Mouse (Mus musculus): ENCODE measurements at regions not wholly inside any gene's neighbourhood (a gene's known extent, or its start where the extent isn't known, plus 50 kb on each side); places are given as distances from the start of the nearest gene placed in this dataset.

DNA sequence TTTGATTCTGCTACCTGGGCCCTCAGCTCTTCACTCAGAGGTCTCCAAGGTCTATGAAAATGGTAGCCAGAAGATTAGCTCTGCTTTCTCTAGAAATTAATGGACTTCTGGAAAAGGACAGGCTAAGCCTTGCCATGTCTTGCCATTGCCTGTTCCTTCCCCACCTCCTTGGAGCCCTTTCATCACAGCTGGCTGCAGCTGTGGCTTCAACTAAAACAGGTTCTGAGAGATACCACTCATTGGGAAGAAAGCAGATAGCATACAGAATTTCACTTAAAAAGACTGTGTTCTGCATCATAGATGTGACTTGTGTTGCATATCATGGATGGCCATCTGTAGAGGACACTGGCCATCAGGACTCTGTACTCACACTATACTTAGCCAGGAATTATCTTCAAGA is 246.4 kb downstream of the Qk start:
- peaks cover 18% of the 10 kb centered on the region for H3K9me3 ChIP-seq (replicated peaks; ENCODE audit: control insufficient read depth, insufficient read depth, low read length, poor library complexity, severe bottlenecking)
- no peaks in the 10 kb centered on the region for H3K36me3 ChIP-seq (ENCODE audit: control insufficient read depth, insufficient read depth, low read length, poor library complexity, severe bottlenecking)
- no peaks in the 10 kb centered on the region for H3K4me1 ChIP-seq (ENCODE audit: control insufficient read depth, insufficient read depth, low read length)
- no peak overlapping the region for H3K9ac ChIP-seq (ENCODE audit: low read depth, poor library complexity, severe bottlenecking)
- no peaks in the 10 kb centered on the region for H3K27me3 ChIP-seq (ENCODE audit: control insufficient read depth, insufficient read depth, low read length, poor library complexity, severe bottlenecking)
- no peak overlapping the region for H3K4me3 ChIP-seq (ENCODE audit: low read depth, low read length)
- no peak overlapping the region for H3K27ac ChIP-seq (ENCODE audit: insufficient read depth, low read length)
- no peak for TF ChIP-seq POLR2A (IDR thresholded peaks at IDR 0.05; ENCODE audit: insufficient read depth, low read length)
- TF ChIP-seq CTCF (IDR thresholded peaks at IDR 0.05; ENCODE audit: low read depth, low read length): no peak
- TF ChIP-seq EP300 (IDR thresholded peaks at IDR 0.05; ENCODE audit: insufficient read depth, low read depth, low read length): no peak

DNA sequence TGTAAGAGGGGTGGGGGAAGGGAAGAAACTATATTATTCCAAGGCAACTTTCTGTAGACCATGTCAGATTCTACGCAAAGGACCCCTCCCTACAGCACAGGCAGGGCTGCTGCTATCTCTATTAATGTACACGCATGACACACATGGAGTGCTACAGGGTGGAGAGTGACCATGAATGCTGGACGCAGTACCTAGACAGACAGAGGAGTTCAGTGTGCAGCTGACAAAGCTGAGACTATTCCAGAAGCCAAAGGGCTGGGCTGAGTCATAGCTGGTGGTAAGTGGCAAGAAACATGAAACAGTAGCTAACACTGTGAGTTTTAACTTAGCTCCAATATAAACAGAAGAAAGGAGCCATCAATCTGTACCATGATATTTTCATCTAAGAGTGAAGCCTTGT is 250.4 kb downstream of the Qk start:
- Histone ChIP-seq H3K4me1 (ENCODE audit: control insufficient read depth, insufficient read depth, low read length) (no peaks in the 10 kb centered on the region), H3K4me3 (ENCODE audit: low read depth, low read length) (no peak overlapping the region), H3K9me3 (replicated peaks; ENCODE audit: control insufficient read depth, insufficient read depth, low read length, poor library complexity, severe bottlenecking) (no peaks in the 10 kb centered on the region), H3K36me3 (ENCODE audit: control insufficient read depth, insufficient read depth, low read length, poor library complexity, severe bottlenecking) (no peaks in the 10 kb centered on the region), H3K27ac (ENCODE audit: insufficient read depth, low read length) (no peak overlapping the region), H3K9ac (ENCODE audit: low read depth, poor library complexity, severe bottlenecking) (no peak overlapping the region), H3K27me3 (ENCODE audit: control insufficient read depth, insufficient read depth, low read length, poor library complexity, severe bottlenecking) (no peaks in the 10 kb centered on the region)
- no peak for TF ChIP-seq CTCF (IDR thresholded peaks at IDR 0.05; ENCODE audit: low read depth, low read length)
- no peak for TF ChIP-seq EP300 (IDR thresholded peaks at IDR 0.05; ENCODE audit: insufficient read depth, low read depth, low read length)
- TF ChIP-seq POLR2A (IDR thresholded peaks at IDR 0.05; ENCODE audit: insufficient read depth, low read length): no peak

DNA sequence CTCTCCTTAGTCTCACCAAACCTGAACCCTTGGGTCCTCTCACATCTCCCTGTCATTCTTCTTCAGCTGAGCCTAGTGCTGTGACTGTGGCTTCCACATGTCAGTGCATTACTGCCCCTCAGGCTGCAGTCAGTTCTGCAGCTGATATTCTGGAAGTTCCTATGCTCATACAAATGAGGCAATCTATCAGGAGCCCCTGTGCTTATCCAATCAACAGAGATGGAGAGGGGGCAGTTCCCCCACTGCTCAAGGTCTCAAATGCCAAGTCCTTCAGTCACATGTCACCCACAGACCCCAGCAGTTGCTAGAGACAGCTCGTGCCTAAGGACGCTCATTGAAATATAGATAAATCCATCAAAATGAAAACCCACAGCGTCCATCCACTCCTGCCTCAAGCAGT is 254.5 kb downstream of the Qk start:
- Histone ChIP-seq H3K4me3 (ENCODE audit: low read depth, low read length) (no peak overlapping the region), H3K9me3 (replicated peaks; ENCODE audit: control insufficient read depth, insufficient read depth, low read length, poor library complexity, severe bottlenecking) (no peaks in the 10 kb centered on the region), H3K27ac (ENCODE audit: insufficient read depth, low read length) (no peak overlapping the region), H3K4me1 (ENCODE audit: control insufficient read depth, insufficient read depth, low read length) (no peaks in the 10 kb centered on the region), H3K27me3 (ENCODE audit: control insufficient read depth, insufficient read depth, low read length, poor library complexity, severe bottlenecking) (no peaks in the 10 kb centered on the region), H3K9ac (ENCODE audit: low read depth, poor library complexity, severe bottlenecking) (no peak overlapping the region), H3K36me3 (ENCODE audit: control insufficient read depth, insufficient read depth, low read length, poor library complexity, severe bottlenecking) (no peaks in the 10 kb centered on the region)
- TF ChIP-seq EP300 (IDR thresholded peaks at IDR 0.05; ENCODE audit: insufficient read depth, low read depth, low read length): no peak
- no peak for TF ChIP-seq POLR2A (IDR thresholded peaks at IDR 0.05; ENCODE audit: insufficient read depth, low read length)
- no peak for TF ChIP-seq CTCF (IDR thresholded peaks at IDR 0.05; ENCODE audit: low read depth, low read length)

DNA sequence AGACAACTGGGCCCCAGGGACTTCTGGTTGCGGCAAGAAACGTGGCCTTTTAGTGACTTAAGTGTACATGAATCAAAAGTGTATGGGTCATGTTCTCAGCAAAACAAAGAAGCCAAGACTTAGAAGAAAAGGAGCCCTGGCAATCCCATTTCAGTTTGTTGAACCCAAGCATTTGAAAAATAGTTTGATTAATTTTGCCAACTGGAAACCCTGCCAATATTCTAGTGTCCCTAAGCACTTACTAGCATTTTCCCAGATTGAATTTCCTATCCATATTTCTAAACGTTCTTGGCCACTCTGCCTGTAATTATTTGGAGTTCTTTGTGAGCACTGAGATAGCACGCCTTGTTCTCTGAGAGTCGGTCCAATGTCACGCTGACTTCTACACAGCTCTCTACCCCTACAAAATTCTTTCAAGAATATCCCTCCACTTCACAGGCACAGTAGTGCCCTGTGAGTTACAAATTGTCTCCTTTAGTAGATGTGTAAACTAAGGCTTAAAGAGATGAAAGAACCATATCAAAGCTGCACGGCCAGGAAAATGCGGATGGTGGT is 257.0 kb downstream of the Qk start:
- TF ChIP-seq CTCF (IDR thresholded peaks at IDR 0.05; ENCODE audit: low read depth, low read length): no peak
- no peak for TF ChIP-seq POLR2A (IDR thresholded peaks at IDR 0.05; ENCODE audit: insufficient read depth, low read length)
- TF ChIP-seq EP300 (IDR thresholded peaks at IDR 0.05; ENCODE audit: insufficient read depth, low read depth, low read length): no peak
- Histone ChIP-seq H3K36me3 (ENCODE audit: control insufficient read depth, insufficient read depth, low read length, poor library complexity, severe bottlenecking) (no peaks in the 10 kb centered on the region), H3K27ac (ENCODE audit: insufficient read depth, low read length) (no peak overlapping the region), H3K9me3 (replicated peaks; ENCODE audit: control insufficient read depth, insufficient read depth, low read length, poor library complexity, severe bottlenecking) (no peaks in the 10 kb centered on the region), H3K27me3 (ENCODE audit: control insufficient read depth, insufficient read depth, low read length, poor library complexity, severe bottlenecking) (no peaks in the 10 kb centered on the region), H3K4me1 (ENCODE audit: control insufficient read depth, insufficient read depth, low read length) (no peaks in the 10 kb centered on the region), H3K9ac (ENCODE audit: low read depth, poor library complexity, severe bottlenecking) (no peak overlapping the region), H3K4me3 (ENCODE audit: low read depth, low read length) (no peak overlapping the region)

DNA sequence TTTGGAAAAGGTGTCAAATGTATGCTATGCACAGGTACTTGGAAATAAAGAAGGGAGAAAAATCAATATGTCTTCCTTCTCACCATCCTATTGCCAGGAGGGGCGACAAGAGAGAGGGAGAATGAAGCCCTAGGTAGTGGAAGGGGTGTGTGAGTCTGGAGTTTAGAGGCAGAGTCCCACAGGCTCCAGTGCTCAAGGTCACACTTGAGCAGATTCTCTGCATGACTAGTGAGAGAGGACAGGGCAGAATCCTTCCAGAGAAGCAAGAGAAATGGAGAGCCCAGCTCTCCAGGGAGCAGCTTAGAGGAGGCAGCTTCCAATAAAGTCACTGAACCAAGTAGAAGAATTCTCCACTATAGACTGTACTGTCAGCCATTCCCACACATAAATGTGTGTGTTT is 261.9 kb downstream of the Qk start:
- H3K9me3 ChIP-seq (replicated peaks; ENCODE audit: control insufficient read depth, insufficient read depth, low read length, poor library complexity, severe bottlenecking): no peaks in the 10 kb centered on the region
- no peaks in the 10 kb centered on the region for H3K36me3 ChIP-seq (ENCODE audit: control insufficient read depth, insufficient read depth, low read length, poor library complexity, severe bottlenecking)
- no peak overlapping the region for H3K27ac ChIP-seq (ENCODE audit: insufficient read depth, low read length)
- H3K9ac ChIP-seq (ENCODE audit: low read depth, poor library complexity, severe bottlenecking): no peak overlapping the region
- no peak for TF ChIP-seq CTCF (IDR thresholded peaks at IDR 0.05; ENCODE audit: low read depth, low read length)
- no peak overlapping the region for H3K4me3 ChIP-seq (ENCODE audit: low read depth, low read length)
- H3K4me1 ChIP-seq (ENCODE audit: control insufficient read depth, insufficient read depth, low read length): no peaks in the 10 kb centered on the region
- no peaks in the 10 kb centered on the region for H3K27me3 ChIP-seq (ENCODE audit: control insufficient read depth, insufficient read depth, low read length, poor library complexity, severe bottlenecking)

DNA sequence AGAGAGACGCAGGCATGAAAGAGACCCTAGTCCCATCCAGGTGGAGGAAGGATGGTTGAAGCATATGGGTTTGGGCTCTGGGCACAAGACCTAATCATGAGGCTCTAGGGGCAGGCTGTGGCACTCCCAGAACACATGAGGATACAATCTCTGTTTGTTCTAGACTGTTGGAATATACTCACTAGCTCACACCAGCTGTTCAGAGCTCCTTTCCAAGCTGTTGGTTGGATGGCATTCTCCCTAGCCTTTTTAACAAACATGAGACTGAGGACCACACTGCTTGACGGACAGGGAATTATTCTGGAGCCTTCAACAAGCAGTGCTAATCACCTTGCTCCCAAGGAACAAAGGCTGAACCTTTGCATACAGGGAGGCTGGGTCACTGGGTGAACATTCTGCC is 263.6 kb downstream of the Qk start:
- Histone ChIP-seq H3K9ac (ENCODE audit: low read depth, poor library complexity, severe bottlenecking) (no peak overlapping the region), H3K27me3 (ENCODE audit: control insufficient read depth, insufficient read depth, low read length, poor library complexity, severe bottlenecking) (no peaks in the 10 kb centered on the region), H3K27ac (ENCODE audit: insufficient read depth, low read length) (no peak overlapping the region), H3K36me3 (ENCODE audit: control insufficient read depth, insufficient read depth, low read length, poor library complexity, severe bottlenecking) (no peaks in the 10 kb centered on the region), H3K4me1 (ENCODE audit: control insufficient read depth, insufficient read depth, low read length) (no peaks in the 10 kb centered on the region), H3K4me3 (ENCODE audit: low read depth, low read length) (no peak overlapping the region), H3K9me3 (replicated peaks; ENCODE audit: control insufficient read depth, insufficient read depth, low read length, poor library complexity, severe bottlenecking) (no peaks in the 10 kb centered on the region)
- TF ChIP-seq POLR2A (IDR thresholded peaks at IDR 0.05; ENCODE audit: insufficient read depth, low read length): no peak
- no peak for TF ChIP-seq CTCF (IDR thresholded peaks at IDR 0.05; ENCODE audit: low read depth, low read length)
- TF ChIP-seq EP300 (IDR thresholded peaks at IDR 0.05; ENCODE audit: insufficient read depth, low read depth, low read length): no peak

Measured in ES-Bruce4 (cell line).